Mouse (Mus musculus) urinary bladder, postnatal 0 days (tissue): ENCODE results near the gene Cldn13. TPM values are rescaled to one million over a fixed set of nuclear protein-coding genes. Genes with fewer than 3 reads are reported as not detected.

Source experiments
- polyA plus RNA-seq: library from polyadenylated mRNA; unstranded; fragments of >200 nt; fragmentation: Nextera tagmentation; extraction: Ambion mirVana; gene quantifications from 2 replicates; pipeline ENCODE4 v1.2.1, GENCODE M21; 2015

Cldn13 gene
- polyA plus RNA-seq: 0.12 and 0.40 TPM in 2 replicates

DNA sequence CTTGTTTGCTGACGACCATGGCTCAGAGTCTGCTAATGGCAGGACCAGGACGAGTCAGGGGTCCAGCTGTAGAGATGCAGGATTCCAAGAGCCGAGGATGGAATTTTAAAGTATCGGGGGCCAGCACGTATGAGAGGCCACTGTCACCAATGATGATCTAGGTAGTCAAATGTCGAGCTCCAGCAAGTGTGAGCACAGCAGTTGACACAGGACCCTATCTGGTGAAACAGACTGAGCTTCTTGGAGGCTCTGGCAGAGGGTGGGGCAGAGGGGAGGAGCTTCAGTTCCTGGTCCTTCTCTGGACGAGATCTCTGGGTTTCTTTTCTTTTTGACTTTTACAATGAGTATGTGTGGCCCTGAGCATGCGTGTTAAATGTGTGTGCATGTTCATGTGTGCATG lies at the start of gene Cldn13:
Cldn13 (minus strand) TSS at position 216 of the 400 bp plus-strand sequence.

DNA sequence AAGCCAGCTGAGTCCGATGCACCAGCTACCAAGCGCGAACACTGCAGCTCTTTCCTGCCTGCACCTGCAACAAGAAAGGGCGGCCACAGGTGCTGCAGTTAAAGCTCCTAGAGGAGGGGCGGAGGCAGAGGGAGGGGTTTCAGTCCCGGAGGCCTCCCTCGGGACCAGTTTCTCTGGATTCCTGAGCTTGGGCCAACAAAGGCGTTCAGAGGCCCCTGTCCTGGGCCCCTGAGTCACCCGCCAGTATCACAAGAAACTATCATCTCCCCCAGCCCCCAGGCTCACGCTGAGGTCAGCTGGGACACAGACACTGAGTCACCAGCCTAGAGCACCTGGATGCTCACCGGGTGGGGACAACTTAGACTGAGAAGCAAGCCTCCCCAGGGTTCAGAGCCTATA lies 31.5 kb upstream of the Cldn13 start, which contains the start of gene Cldn4:
Cldn4 (minus strand) TSS at position 78 of the 399 bp plus-strand sequence.

DNA sequence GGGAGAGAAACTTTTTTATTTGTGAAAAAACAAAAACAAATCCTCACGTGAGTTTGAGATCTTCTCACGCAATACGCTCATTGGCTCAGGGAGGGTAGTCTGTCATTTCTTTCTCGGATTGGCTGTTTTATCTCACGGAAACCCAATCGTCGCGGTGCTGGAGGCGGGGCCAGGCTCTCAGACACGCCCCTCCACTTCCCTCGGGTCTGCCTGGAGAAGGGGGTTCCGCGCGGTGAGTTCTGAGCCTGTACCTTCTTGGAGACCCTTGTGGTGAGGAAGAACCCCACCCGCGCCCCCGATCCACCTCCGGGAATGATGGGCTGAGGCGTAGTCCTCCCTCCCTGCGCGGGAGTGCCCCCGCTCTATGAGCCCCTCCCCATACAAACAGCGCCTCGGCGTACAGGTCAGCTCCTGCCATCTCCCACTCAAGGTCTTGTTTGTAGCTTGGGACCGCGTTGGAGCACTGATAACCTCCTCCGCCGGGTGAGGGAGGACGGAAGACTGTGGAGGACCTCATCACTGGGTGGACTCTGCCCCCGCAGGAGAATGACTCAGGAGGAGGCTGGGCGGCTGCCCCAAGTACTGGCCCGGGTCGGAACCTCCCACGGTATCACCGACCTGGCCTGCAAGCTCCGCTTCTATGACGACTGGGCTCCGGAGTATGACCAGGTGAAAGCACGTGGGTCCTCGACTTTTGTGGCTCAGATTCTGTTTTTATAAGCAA lies 17.0 kb upstream of the Cldn13 start, which contains the start of gene Mettl27:
Mettl27 (plus strand) TSS at position 190 of the 724 bp plus-strand sequence.

DNA sequence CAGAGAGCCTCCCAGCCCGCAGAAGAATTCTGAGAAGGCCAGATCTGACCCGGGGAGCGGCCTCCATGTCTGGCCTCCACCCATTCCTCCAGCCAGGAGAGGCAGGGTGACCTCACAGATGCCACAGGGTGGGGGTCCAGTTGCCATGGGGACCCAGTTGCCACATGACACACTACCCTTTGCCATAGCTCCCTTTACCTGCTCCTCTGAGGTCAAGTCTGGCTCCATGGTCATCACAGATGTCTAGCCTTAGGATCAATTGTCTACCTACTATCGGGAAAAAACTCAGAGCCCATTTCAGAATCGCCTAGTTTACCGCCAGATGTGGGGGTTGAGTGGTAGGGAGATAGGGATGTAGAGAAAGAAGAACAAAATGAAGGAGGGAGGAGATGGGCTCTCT lies 8.7 kb downstream of the Cldn13 start, which contains the start of gene Tmem270:
Tmem270 (minus strand) TSS at position 101 of the 400 bp plus-strand sequence.

Other genes with a start within 250 kb of the Cldn13 start
- 4.6 and 5.1 TPM in 2 replicates for gene Limk1, start 226.9 kb downstream of the Cldn13 start, polyA plus RNA-seq
- 512 and 553 TPM in 2 replicates for gene Eln, start 168.2 kb downstream of the Cldn13 start, polyA plus RNA-seq
- gene Tmem270, start 8.8 kb downstream of the Cldn13 start, polyA plus RNA-seq: not detected in 2 replicates
- gene Mettl27, start 16.8 kb upstream of the Cldn13 start, polyA plus RNA-seq: 30.7 and 39.8 TPM in 2 replicates
- 118 and 122 TPM in 2 replicates for gene Cldn4, start 31.4 kb upstream of the Cldn13 start, polyA plus RNA-seq
- gene Cldn3, start 70.7 kb upstream of the Cldn13 start, polyA plus RNA-seq: 2.2 and 2.6 TPM in 2 replicates
- 40.6 and 47.1 TPM in 2 replicates for gene Abhd11, start 93.6 kb upstream of the Cldn13 start, polyA plus RNA-seq
- 4.9 and 5.1 TPM in 2 replicates for gene Stx1a, start 108.0 kb upstream of the Cldn13 start, polyA plus RNA-seq
- 24.4 and 27.1 TPM in 2 replicates for gene Dnajc30, start 148.7 kb upstream of the Cldn13 start, polyA plus RNA-seq
- 50.1 and 52.7 TPM in 2 replicates for gene Bud23, start 149.4 kb upstream of the Cldn13 start, polyA plus RNA-seq
- 2.3 and 2.5 TPM in 2 replicates for gene Vps37d, start 162.7 kb upstream of the Cldn13 start, polyA plus RNA-seq
- 0.31 and 2.9 TPM in 2 replicates for gene Mlxipl, start 174.4 kb upstream of the Cldn13 start, polyA plus RNA-seq
- 12.4 and 13.0 TPM in 2 replicates for gene Tbl2, start 234.1 kb upstream of the Cldn13 start, polyA plus RNA-seq